Mouse (Mus musculus): ENCODE measurements around the gene Pfas.
"Not testable (repeated sequence)": the region's sequence is repeated elsewhere in the genome, so short reads cannot be mapped to it uniquely, and the experiment has no call there.

Gene Pfas

DNA sequence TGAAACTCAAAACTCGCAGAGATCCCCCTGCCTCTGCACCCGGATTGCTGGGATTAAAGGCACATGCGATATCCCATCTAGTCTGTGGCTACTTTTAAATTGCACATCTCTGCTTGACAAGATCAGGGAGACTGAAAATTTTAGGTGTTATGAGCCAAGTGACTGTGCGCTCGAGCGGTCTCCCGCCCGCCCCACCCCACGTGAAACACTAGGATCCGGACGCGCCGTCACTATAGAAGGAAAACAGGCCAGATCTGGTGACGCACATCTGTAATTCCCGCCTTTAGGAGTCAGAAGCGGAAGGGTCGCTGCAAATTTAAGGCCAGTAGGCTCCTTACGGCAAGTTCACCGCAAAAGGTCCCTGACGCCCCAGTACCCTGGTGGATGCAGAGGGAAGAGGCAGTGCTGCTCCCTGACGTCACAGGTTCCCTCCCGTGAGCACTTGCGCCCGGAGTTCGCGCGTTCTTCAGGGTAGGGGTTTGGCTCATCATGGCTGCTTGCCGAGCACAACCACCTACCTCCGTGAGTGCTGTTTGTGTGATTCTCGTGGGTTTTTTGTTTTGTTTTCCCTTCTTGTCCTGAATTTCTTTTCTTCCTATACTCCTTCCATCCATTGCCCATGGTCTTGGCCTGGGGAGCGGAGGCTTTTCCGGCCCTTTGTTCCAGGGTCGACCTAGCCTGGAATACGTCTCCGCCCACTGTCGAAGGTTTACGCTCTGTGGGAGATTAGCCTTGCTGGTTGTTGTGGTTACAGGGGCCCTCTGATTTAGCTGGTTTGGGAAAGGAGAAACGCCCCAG lies 7.6 kb upstream of the Pfas start, which contains the start of gene Ctc1:
Gene Ctc1 (plus strand): TSS at position 268 of the 798 bp plus-strand sequence.
- in situ Hi-C loops (cut with MboI, MseI) = no loop called here

DNA sequence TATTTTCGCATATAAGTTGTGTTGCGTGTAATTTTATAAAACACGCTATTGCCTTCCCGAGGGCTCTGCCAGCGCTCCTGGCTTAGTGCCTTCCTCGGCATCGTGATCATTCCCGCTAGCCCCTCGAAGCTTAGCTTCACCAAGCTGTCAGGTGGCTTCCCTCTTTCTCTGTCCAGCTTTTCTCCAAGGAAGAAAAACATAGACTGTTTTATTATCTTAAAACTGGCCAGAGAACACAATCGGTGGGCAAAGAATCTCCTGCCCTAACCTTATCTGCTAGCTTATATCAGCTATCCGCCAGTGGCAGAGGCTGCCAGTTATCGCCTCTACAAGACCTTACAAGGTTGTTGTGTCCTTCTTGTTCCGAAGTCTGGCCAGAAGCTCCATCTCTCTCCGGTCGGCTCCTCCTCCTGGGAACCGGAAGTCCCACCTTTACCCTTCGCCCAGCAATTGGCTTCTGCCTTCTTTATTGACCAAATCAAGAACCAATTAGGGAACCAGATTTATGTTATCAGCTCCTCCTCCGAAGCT lies 3.9 kb upstream of the Pfas start:
- in situ Hi-C loops (cut with MboI, MseI) = no loop called here

DNA sequence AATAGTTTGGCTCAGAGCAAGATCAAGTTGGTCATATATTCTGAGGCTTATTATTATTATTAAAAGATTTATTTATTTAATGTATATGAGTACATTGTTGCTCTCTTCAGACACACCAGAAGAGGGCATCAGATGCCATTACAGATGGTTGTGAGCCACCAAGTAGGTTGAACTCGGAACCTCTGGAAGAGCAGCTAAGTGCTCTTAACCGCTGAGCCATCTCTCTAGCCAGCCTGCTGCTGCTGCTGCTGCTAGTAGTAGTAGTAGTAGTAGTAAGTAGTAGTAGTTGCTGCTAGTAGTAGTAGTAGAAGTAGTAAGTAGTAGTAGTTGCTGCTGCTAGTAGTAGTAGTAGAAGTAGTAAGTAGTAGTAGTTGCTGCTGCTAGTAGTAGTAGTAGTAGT lies 3.2 kb upstream of the Pfas start:
- in situ Hi-C loops (cut with MboI, MseI) = not testable (repeated sequence)

DNA sequence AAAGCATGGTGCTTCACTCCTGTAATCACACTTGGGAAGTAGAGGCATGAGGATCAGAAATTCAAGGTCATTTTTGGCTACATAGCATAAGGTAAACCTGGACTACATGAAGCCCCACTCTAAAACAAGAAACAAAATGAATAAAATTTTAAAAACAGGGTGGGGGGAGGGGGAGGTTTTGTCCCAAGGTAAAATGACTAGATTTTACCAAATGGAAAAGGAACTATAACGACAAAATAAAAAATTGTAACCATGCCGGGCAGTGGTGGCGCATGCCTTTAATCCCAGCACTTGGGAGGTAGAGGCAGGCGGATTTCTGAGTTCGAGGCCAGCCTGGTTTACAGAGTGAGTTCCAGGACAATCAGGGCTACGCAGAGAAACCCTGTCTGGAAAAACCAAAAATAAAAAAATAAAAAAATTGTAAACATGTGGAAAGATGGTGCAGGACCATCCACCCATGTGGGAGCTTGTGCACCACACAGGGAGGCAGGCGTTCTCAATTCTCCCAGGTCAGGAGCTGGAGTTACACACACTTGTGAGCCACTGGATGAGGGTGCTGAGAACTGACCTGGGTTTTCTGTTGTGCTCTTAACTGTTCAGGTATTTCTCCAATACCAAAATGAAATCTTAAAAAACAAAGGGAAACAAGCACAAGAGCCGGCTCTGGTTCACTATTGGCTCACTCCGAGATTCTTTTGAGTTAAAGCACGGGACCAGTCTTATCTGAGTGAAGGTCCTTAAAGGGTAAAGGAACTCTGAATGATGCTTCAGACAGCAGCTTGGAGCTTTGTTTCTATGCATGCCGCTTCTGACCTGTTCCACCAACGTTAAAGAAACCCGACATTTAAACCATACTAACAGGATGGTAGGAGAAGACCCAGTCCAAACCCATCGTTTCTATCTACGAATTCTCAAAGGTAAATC lies 2.4 kb upstream of the Pfas start:
- in situ Hi-C loops (cut with MboI, MseI) = no loop called here

DNA sequence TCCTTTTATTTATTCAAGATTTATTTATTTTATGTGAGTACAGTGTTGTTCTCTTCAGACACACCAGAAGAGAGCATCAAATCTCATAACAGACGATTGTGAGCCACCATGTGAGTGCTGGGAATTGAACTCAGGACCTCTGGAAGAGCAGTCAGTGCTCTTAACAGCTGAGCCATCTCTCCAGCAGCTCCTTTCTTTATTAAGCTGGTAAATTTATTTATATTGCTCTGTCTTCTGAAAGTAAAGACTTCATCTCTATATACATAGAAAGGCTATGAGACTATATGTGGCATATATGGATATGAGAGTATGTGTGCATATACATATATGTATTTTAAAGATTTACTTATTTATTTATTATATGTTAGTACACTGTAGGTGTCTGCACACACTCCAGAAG lies 1.2 kb upstream of the Pfas start:
- in situ Hi-C loops (cut with MboI, MseI) = no loop called here

DNA sequence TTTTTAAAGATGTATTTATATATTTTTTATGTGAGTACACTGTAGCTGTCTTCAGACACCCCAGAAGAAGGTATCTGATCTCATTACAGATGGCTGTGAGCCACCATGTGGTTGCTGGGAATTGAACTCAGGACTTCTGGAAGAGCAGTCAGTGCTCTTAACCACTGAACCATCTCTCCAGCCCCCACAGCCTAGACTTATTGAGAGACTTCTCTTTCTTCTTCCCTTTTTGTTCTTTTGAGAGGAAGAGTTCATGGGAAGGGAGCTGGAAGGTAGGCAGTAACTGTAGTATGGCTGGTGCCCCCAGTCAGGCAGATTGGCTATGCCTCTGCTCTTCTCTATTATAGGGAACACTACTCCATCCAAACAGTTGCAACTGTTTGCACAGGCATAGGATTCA lies 1.7 kb downstream of the Pfas start:
- in situ Hi-C loops (cut with MboI, MseI) = not testable (repeated sequence)

DNA sequence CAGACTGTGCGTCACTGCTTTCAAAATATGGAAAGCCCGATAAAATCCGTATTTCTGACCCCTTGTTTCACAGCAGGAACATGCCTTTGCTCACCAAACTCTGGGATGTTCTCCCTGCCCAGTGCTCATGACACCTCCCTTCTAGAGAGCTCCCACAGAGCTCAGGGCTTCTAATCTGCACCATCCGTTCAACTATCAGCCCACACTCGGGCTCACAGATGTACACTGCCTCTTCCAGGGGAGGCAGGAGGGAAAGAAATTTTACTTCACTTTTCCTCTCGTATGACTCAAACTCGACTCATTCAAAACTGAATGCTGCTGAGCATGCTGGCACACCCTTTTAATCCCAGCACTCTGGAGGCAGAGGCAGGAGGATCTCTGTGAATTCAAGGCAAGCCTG lies 3.1 kb downstream of the Pfas start:
- in situ Hi-C loops (cut with MboI, MseI) = no loop called here

DNA sequence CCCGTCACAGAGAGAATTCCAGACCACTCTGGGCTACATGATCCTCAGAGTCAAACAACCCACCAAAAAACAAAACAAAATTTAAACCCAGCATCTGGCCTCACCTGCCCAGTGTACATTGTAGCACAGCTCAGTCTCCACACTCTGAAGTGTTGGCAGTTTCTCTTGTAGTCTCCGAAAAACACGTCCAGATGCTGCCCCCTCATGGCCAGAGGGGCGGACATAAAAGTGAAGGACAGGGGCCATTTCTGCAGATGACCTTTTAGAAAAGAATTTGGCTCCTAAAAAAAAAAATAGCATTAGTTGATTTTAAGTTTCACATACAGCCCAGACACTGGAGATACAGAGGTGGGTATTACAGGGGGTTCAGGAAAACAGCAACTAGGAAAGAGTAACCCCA lies 4.7 kb downstream of the Pfas start:
- in situ Hi-C loops (cut with MboI, MseI) = no loop called here

DNA sequence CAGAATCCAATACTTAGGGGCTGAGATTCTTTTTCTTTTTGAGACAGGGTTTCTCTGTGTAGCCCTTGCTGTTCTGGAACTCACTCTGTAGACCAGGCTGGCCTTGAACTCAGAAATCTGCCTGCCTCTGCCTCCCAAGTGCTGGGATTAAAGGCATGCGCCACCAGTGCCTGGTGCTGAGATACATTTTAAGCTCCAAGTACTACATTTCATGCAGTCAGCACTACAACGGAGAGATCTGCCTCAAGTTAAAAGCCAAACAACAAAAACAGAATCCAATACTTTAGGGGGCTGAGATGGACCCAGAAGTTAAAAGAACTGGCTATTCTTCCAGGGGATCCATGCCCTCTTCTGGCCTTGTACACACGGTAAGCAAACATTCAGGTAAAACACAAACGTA lies 5.5 kb downstream of the Pfas start:
- in situ Hi-C loops (cut with MboI, MseI) = not testable (repeated sequence)

DNA sequence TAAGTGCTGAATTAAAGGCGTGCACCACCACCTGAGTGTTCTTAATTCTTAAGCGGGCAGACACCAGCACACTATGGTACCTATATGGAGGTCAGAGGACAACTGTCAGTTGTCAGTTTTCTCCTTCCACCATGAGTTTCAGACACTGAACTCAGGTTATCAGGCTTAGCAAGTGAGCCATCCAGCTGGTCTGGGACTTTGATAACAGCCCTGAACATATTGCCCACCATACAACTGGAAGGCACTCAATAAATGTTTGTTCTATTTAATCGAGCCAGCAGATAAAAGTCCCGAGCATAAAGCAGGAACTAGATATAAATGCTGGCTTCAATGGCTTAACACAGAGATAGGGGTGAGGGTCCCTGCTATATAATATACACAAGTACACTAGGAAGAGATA lies 11.2 kb downstream of the Pfas start:
- in situ Hi-C loops (cut with MboI, MseI) = no loop called here

DNA sequence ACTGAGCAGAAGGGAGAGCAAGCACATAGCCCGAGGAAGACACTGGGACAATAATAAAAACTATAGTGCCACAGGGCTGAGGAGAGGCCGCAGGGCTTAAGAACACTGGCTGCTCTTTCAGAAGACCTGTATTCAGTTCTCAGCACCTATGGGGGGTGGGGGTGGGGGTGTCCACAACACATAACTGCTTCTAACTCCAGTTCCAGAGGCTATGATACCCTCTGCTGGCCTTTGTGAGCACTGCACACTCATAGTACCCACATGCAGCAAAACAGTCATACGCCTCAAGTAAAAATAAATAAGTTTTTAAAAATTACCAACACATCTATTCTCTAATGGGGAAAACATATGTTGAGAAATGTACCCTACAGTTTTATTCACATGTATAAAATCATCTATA lies 13.9 kb downstream of the Pfas start:
- in situ Hi-C loops (cut with MboI, MseI) = no loop called here

DNA sequence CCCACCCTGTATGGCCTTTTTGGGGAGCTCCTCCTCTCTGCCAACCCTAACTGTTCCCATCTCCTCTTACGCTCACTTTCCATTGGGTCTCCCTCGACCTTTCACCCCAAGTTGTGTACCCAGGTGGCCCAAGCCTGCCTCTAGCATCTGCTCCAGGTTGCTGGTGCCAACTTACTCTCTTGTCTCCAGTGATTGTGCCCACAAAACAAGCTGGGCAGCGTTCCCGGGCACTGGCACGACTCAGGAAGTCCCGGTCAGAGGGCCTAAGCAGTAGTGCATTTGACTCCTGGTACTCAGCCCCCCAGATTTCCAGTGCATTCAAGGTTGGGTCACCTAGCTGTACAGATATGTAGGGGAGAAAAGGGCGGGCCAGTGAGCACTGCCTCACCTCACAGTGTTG lies 15.1 kb downstream of the Pfas start:
- in situ Hi-C loops (cut with MboI, MseI) = no loop called here

DNA sequence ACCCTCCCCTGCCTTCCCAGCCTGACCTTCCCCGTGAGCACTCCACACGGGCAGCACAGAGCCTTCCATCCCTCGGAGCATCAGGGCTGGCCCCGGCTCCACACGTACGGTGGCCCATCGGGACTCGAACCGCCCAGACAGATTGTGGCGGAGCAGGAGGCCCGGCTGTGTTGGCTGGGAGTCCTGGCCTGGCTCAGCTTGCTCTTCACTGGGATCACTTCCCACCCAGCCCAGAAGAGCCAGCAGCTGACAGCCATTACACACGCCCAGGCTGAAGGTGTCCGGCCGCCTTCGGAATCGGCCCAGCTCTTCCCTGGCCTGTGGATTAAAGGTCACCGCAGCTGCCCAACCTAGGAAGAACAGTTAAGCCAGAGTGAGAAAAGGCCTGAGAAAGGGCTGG lies 19.9 kb downstream of the Pfas start:
- in situ Hi-C loops (cut with MboI, MseI) = loop anchor here (5.0 kb wide), 1 partner anchor 76 kb away; no protein-coding TSS in a partner anchor

DNA sequence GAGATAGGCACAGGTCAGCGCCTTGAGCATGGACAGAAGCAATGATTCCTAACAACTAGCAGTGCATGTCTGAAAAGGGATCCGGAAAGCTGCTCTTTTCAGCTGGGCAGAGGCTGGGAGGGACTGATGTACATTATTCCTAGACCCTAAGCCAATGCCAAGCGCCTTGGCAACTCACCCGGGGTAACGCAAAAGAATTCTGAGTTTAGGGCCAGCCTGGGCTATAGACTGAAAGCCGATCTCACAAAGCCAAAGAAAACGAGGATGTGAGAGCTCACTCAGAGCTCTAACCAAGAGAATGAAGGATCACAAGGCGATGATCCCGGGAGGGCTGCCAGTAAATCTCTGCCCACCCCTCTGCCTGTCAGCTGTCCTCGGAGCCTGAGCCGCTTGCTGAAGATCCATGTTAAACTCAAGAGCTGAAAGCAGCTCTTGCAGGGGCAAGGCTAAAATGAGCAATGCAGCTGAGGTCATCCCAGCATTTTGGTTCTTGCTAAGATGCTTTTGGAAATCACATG lies 20.8 kb downstream of the Pfas start:
- in situ Hi-C loops (cut with MboI, MseI) = loop anchor here (5.0 kb wide), 1 partner anchor 75 kb away; no protein-coding TSS in a partner anchor

DNA sequence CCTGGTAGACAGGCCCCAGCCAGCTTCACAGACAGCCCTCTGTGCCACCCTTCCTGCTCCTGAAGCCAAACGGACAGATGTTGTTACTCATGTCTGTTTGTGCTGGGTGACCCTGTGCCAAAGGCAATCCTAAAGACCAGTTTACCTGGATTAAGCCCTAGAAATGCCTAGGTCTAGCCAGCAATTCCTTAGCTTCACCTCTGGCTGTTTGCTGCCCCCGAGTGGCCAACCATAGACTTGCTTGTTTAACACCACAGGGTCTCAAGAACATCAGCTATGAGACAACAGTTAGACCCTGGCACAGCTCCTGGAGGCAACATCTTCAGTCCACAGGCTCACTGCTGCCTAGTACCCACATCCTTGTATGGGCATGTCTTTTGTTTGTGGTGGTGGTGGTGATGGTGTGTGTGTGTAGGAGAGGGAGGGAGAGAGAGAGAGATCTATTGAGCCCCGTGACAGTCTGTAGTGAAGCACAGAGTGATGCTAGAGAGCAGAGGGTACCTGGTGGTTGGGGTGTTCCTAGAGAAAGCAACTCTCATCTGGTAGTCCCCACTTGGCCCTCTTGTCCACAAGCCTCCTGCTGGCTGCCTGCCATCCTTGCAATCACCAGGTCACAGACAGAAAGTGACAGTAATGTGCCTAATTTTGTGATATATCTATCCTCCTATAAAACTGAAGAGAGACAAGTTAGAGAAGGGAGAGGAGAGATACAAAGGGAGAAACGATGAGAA lies 25.5 kb downstream of the Pfas start:
- in situ Hi-C loops (cut with MboI, MseI) = no loop called here

DNA sequence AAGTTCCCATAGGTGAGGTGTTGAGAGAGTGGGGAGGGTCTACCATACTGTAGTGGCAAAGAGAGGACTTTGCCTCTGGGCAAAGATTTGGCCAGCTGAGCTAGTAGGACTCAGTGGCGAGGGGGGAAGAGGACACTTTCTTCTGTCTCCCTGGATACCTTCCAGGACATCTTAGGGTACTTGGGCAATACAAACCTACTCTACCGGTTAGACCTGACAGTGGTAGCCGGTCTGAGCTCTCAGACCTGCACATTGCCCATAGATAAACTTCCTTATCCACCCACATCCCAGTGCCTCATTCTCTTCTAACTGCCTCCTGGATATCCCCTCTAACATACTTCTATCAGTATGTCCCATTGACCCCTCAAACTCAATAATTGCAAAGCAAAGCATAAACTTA lies 27.3 kb downstream of the Pfas start:
- in situ Hi-C loops (cut with MboI, MseI) = no loop called here

DNA sequence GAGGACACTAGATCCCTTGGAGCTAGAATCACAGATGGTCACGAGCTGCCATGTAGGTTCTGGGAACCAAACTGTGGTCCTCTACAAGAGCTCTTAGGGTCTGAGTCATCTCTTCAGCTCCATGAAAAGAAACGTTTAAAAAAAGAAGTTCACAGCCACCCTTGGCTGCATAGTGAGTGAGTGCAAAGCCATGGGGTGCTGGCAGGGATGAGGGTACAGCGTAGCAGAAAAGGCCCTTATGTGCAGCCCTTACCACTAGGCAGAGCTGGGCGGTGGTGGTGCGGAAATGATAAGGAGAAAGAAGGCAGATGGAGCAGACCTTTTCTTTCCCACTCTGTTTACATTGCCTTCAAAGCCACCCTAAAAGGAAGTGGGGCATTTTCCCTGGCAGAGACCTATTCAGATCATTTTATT lies 28.9 kb downstream of the Pfas start:
- in situ Hi-C loops (cut with MboI, MseI) = no loop called here

DNA sequence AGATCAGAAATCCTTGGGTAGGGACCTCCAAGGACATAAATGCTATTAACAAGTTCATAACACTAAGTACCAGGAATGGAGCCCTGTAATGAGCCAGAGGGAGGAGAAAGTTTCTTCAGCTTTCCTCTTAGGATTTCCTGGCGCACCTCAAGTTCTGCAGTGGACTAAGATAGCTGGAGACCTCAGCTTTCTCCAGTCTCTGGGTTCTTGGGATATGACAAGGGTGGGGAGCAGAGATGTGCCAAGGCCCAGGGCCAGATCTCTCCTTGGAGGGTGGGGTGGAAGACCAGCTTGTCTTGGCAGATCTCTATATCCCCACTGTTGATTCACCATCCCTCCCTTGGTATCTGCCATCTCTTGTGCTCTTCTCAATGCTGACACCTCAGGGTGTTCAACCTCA lies 32.7 kb downstream of the Pfas start:
- in situ Hi-C loops (cut with MboI, MseI) = no loop called here

DNA sequence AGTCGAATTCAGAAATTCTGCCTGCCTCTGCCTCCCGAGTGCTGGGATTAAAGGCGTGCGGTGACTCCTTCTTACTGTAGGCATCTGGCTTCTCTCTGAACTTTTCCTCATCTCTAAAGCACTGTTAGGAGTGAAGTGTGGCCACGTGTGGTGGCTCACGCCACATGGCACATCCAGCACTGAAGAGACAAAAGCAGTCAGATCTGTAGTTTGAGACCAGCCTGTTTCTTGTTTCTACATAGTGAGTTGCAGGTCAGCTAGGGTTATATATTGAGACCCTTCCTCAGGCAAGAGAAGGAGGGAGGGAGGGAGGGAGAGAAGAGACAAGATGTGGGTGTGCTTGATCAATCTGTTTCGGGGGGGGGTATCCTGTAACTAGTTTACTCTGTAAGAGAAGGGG lies 33.2 kb downstream of the Pfas start, which contains the start of gene Rangrf:
Gene Rangrf (minus strand): TSS at position 101 of the 400 bp plus-strand sequence.
- in situ Hi-C loops (cut with MboI, MseI) = no loop called here

DNA sequence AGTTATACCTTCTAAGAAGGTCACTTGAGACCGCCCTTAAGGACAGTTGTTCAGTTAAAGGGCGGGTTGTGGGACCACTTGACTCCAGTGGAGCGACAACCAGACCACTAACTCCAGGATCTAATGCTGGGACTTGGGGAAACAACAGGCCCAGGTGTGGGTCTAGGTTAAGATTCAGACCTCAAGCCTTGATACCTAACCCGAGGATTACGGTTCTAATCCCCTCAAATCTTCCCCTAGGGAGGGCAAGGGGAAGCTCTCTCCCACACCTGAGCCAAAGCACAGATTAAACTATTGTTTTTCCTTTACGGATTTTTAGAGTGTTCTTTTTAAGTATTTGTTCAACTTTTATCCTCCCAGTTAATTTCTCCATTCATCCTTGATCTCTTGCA lies 34.2 kb downstream of the Pfas start:
- in situ Hi-C loops (cut with MboI, MseI) = no loop called here
